Mouse (Mus musculus): Measurements from ENCODE around the gene Sstr2. TPM values are rescaled to one million over a fixed set of nuclear protein-coding genes. Genes with fewer than 3 reads are reported as not detected.

The Sstr2 gene
- polyA plus RNA-seq, 1 experiment from 2014 or later = 10.7 TPM

GRCm38 (mm10) chr11:113614476-113614875 lies 4.7 kb upstream of the Sstr2 start:
- Histone ChIP-seq H3K9me3 (ENCODE audit: control insufficient read depth, low read length) (no peaks in the 10 kb centered on the region), H3K4me2 (ENCODE audit: low read depth, low read length, severe bottlenecking) (no peak overlapping the region), H3K27me3 (ENCODE audit: control insufficient read depth, insufficient read depth, low read length) (peaks cover 16% of the 10 kb centered on the region), H3K27ac (ENCODE audit: low read depth, low read length) (no peak overlapping the region), H3K9ac (ENCODE audit: low read length) (no peak overlapping the region), H3K4me1 (replicated peaks; ENCODE audit: control insufficient read depth, insufficient read depth, low read length) (peaks cover 15% of the 10 kb centered on the region), H3K4me3 (ENCODE audit: low read depth, low read length) (no peak overlapping the region), H3K36me3 (ENCODE audit: control insufficient read depth, insufficient read depth, low read length) (no peaks in the 10 kb centered on the region)
- DNase-seq (ENCODE audit: low spot score) (peak; percentile 46), ATAC-seq (replicated peaks; ENCODE audit: low FRiP score) (no peak)
- WGBS = 89% methylated on average over 6 of the region's 6 CpGs

- Histone ChIP-seq H3K4me2 (ENCODE audit: low read depth, low read length, severe bottlenecking) (no peak overlapping the region), H3K4me1 (replicated peaks; ENCODE audit: control insufficient read depth, insufficient read depth, low read length) (peaks cover 24% of the 10 kb centered on the region), H3K36me3 (ENCODE audit: control insufficient read depth, insufficient read depth, low read length) (no peaks in the 10 kb centered on the region), H3K9ac (ENCODE audit: low read length) (no peak overlapping the region), H3K27ac (ENCODE audit: low read depth, low read length) (no peak overlapping the region), H3K9me3 (ENCODE audit: control insufficient read depth, low read length) (no peaks in the 10 kb centered on the region), H3K4me3 (ENCODE audit: low read depth, low read length) (no peak overlapping the region), H3K27me3 (ENCODE audit: control insufficient read depth, insufficient read depth, low read length) (peaks cover 33% of the 10 kb centered on the region)
- ATAC-seq (replicated peaks; ENCODE audit: low FRiP score) (no peak), DNase-seq (ENCODE audit: low spot score) (peak; percentile 83)
- 39% methylated on average over 14 of the region's 14 CpGs for WGBS
Measured at GRCm38 (mm10) chr11:113617132-113617911, 1.8 kb upstream of the Sstr2 start.

GRCm38 (mm10) chr11:113618303-113618671 lies 855 bp upstream of the Sstr2 start:
- peak overlapping the region; percentile 46 for H3K4me3 ChIP-seq (ENCODE audit: low read depth, low read length)
- peaks cover 33% of the 10 kb centered on the region for H3K27me3 ChIP-seq (ENCODE audit: control insufficient read depth, insufficient read depth, low read length)
- no peak overlapping the region for H3K27ac ChIP-seq (ENCODE audit: low read depth, low read length)
- no peaks in the 10 kb centered on the region for H3K36me3 ChIP-seq (ENCODE audit: control insufficient read depth, insufficient read depth, low read length)
- no peak for ATAC-seq (replicated peaks; ENCODE audit: low FRiP score)
- 27% methylated on average over 4 of the region's 4 CpGs for WGBS
- H3K9ac ChIP-seq (ENCODE audit: low read length) = no peak overlapping the region; the same call in 1 of the 2 replicates
- peaks cover 24% of the 10 kb centered on the region for H3K4me1 ChIP-seq (replicated peaks; ENCODE audit: control insufficient read depth, insufficient read depth, low read length)
- no peak for DNase-seq (ENCODE audit: low spot score)
- peak overlapping the region; percentile 98 for H3K4me2 ChIP-seq (ENCODE audit: low read depth, low read length, severe bottlenecking)
- H3K9me3 ChIP-seq (ENCODE audit: control insufficient read depth, low read length) = no peaks in the 10 kb centered on the region

GRCm38 (mm10) chr11:113619420-113620080 lies 408 bp downstream of the Sstr2 start:
- Histone ChIP-seq H3K9ac (ENCODE audit: low read length) (peak overlapping the region; percentile 59), H3K4me2 (ENCODE audit: low read depth, low read length, severe bottlenecking) (peak overlapping the region; percentile 98), H3K9me3 (ENCODE audit: control insufficient read depth, low read length) (no peaks in the 10 kb centered on the region), H3K27ac (ENCODE audit: low read depth, low read length) (no peak overlapping the region), H3K4me3 (ENCODE audit: low read depth, low read length) (peak overlapping the region; percentile 46), H3K36me3 (ENCODE audit: control insufficient read depth, insufficient read depth, low read length) (no peaks in the 10 kb centered on the region), H3K4me1 (replicated peaks; ENCODE audit: control insufficient read depth, insufficient read depth, low read length) (peaks cover 24% of the 10 kb centered on the region), H3K27me3 (ENCODE audit: control insufficient read depth, insufficient read depth, low read length) (peaks cover 33% of the 10 kb centered on the region)
- no peak for DNase-seq (ENCODE audit: low spot score)
- 1% methylated on average over 31 of the region's 31 CpGs for WGBS
- ATAC-seq (replicated peaks; ENCODE audit: low FRiP score) = no peak; the same call in 1 of the 2 replicates

GRCm38 (mm10) chr11:113621001-113621400 lies 1.9 kb downstream of the Sstr2 start:
- Histone ChIP-seq H3K27me3 (ENCODE audit: control insufficient read depth, insufficient read depth, low read length) (peaks cover 33% of the 10 kb centered on the region), H3K9ac (ENCODE audit: low read length) (no peak overlapping the region), H3K27ac (ENCODE audit: low read depth, low read length) (no peak overlapping the region), H3K4me3 (ENCODE audit: low read depth, low read length) (no peak overlapping the region), H3K4me1 (replicated peaks; ENCODE audit: control insufficient read depth, insufficient read depth, low read length) (peaks cover 24% of the 10 kb centered on the region), H3K36me3 (ENCODE audit: control insufficient read depth, insufficient read depth, low read length) (no peaks in the 10 kb centered on the region), H3K9me3 (ENCODE audit: control insufficient read depth, low read length) (no peaks in the 10 kb centered on the region), H3K4me2 (ENCODE audit: low read depth, low read length, severe bottlenecking) (no peak overlapping the region)
- peak; percentile 47 for DNase-seq (ENCODE audit: low spot score)
- 33% methylated on average over 2 of the region's 2 CpGs for WGBS
- ATAC-seq (replicated peaks; ENCODE audit: low FRiP score) = no peak

GRCm38 (mm10) chr11:113622028-113622427 lies 2.9 kb downstream of the Sstr2 start:
- DNase-seq (ENCODE audit: low spot score) = no peak
- no peak overlapping the region for H3K4me2 ChIP-seq (ENCODE audit: low read depth, low read length, severe bottlenecking)
- peaks cover 33% of the 10 kb centered on the region for H3K27me3 ChIP-seq (ENCODE audit: control insufficient read depth, insufficient read depth, low read length)
- no peaks in the 10 kb centered on the region for H3K9me3 ChIP-seq (ENCODE audit: control insufficient read depth, low read length)
- no peaks in the 10 kb centered on the region for H3K36me3 ChIP-seq (ENCODE audit: control insufficient read depth, insufficient read depth, low read length)
- no peak overlapping the region for H3K27ac ChIP-seq (ENCODE audit: low read depth, low read length)
- H3K4me3 ChIP-seq (ENCODE audit: low read depth, low read length) = no peak overlapping the region
- peaks cover 24% of the 10 kb centered on the region for H3K4me1 ChIP-seq (replicated peaks; ENCODE audit: control insufficient read depth, insufficient read depth, low read length)
- 85% methylated on average over 4 of the region's 4 CpGs for WGBS
- H3K9ac ChIP-seq (ENCODE audit: low read length) = no peak overlapping the region
- ATAC-seq (replicated peaks; ENCODE audit: low FRiP score) = no peak

- Histone ChIP-seq H3K4me3 (ENCODE audit: low read depth, low read length) (no peak overlapping the region), H3K4me2 (ENCODE audit: low read depth, low read length, severe bottlenecking) (no peak overlapping the region), H3K36me3 (ENCODE audit: control insufficient read depth, insufficient read depth, low read length) (no peaks in the 10 kb centered on the region), H3K4me1 (replicated peaks; ENCODE audit: control insufficient read depth, insufficient read depth, low read length) (0 out of 2 replicates have a peak, but pooled peaks cover 2% of the 10 kb centered on the region), H3K9me3 (ENCODE audit: control insufficient read depth, low read length) (no peaks in the 10 kb centered on the region), H3K27ac (ENCODE audit: low read depth, low read length) (no peak overlapping the region), H3K9ac (ENCODE audit: low read length) (no peak overlapping the region), H3K27me3 (ENCODE audit: control insufficient read depth, insufficient read depth, low read length) (peaks cover 7% of the 10 kb centered on the region)
- DNase-seq (ENCODE audit: low spot score) = no peak
- ATAC-seq (replicated peaks; ENCODE audit: low FRiP score) = no peak
- WGBS = 94% methylated on average over 18 of the region's 18 CpGs
Measured at GRCm38 (mm10) chr11:113625437-113625836, 6.3 kb downstream of the Sstr2 start.

- H3K9ac ChIP-seq (ENCODE audit: low read length) = no peak overlapping the region
- ATAC-seq (replicated peaks; ENCODE audit: low FRiP score) (no peak), DNase-seq (ENCODE audit: low spot score) (no peak)
- H3K4me1 ChIP-seq (replicated peaks; ENCODE audit: control insufficient read depth, insufficient read depth, low read length) = no peaks in the 10 kb centered on the region
- H3K36me3 ChIP-seq (ENCODE audit: control insufficient read depth, insufficient read depth, low read length) = no peaks in the 10 kb centered on the region
- H3K4me2 ChIP-seq (ENCODE audit: low read depth, low read length, severe bottlenecking) = no peak overlapping the region
- no peaks in the 10 kb centered on the region for H3K27me3 ChIP-seq (ENCODE audit: control insufficient read depth, insufficient read depth, low read length)
- WGBS = 53% methylated on average over 4 of the region's 4 CpGs
- no peaks in the 10 kb centered on the region for H3K9me3 ChIP-seq (ENCODE audit: control insufficient read depth, low read length)
- H3K4me3 ChIP-seq (ENCODE audit: low read depth, low read length) = no peak overlapping the region
- no peak overlapping the region for H3K27ac ChIP-seq (ENCODE audit: low read depth, low read length)
Measured at GRCm38 (mm10) chr11:113627785-113628184, 8.6 kb downstream of the Sstr2 start.

Measured in forebrain, embryonic 11.5 days (tissue).